ENCODE assay signal across 10 mouse cellular contexts in the genomic region with DNA sequence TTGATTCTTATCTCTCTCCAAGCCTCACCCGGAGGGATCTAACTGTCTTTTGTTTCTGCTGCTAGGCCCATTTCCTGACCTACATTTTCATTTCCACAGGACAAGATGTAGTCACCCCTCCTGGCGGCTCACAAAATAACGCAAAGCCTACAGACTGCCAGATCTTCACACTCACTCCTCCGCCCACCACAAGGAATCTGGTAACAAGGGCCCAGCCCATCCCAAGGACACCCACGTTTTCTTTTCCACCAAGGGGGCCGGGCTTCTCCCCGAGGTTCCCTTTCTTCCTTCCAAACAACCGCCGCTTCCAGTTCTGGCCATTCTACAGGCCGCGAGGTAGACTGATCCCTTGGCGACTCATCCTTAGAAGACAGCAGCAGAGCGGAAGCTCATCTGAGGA. TPM values are rescaled to one million over a fixed set of nuclear protein-coding genes. Genes with fewer than 3 reads are reported as not detected.
DNase-seq lines count a peak whose midpoint lies in the region; ATAC-seq and TF ChIP-seq lines count a peak whose summit lies in the region.
"Had no signal": no experiment of that assay in that cellular context is flagged by ENCODE, and none has a peak within 500 bp of the region (broad histone marks: within the 10 kb centered on the region; RNA-seq: fewer than 3 reads in every experiment).

No protein-coding gene starts in this region.

- no peak overlapping the region for H3K4me3 ChIP-seq in kidney, embryonic 14.5 days (ENCODE audit: low read length)
- H3K4me3 ChIP-seq in hindbrain, postnatal 0 days (ENCODE audit: low read length) = no peak overlapping the region

- ATAC-seq in kidney, embryonic 14.5 days (ENCODE audit: low FRiP score, low TSS enrichment) = no peak
- ATAC-seq in hindbrain, postnatal 0 days = no peak
- ATAC-seq: forebrain, embryonic 14.5 days; inflammation-experienced regulatory T-cells, adult 6 months had no signal

- H3K27me3 ChIP-seq in kidney, embryonic 14.5 days (ENCODE audit: control insufficient read depth, insufficient read depth, low read length) = no peaks in the 10 kb centered on the region
- no peaks in the 10 kb centered on the region for H3K27me3 ChIP-seq in hindbrain, postnatal 0 days (ENCODE audit: insufficient read depth, low read length)

- no peak for TF ChIP-seq CTCF in hindbrain, postnatal 0 days (IDR thresholded peaks at IDR 0.05; ENCODE audit: low read depth)

- H3K27ac ChIP-seq in kidney, embryonic 14.5 days (ENCODE audit: low read depth, low read length) = no peak overlapping the region
- no peak overlapping the region for H3K27ac ChIP-seq in hindbrain, postnatal 0 days
- H3K27ac ChIP-seq: liver, embryonic 14.5 days had no signal

- no peaks in the 10 kb centered on the region for H3K36me3 ChIP-seq in kidney, embryonic 14.5 days (ENCODE audit: control insufficient read depth, insufficient read depth, low read length)
- no peaks in the 10 kb centered on the region for H3K36me3 ChIP-seq in hindbrain, postnatal 0 days (ENCODE audit: insufficient read depth, low read length)

- no peaks in the 10 kb centered on the region for H3K4me1 ChIP-seq in kidney, embryonic 14.5 days (ENCODE audit: control insufficient read depth, insufficient read depth, low read length)
- no peaks in the 10 kb centered on the region for H3K4me1 ChIP-seq in hindbrain, postnatal 0 days (ENCODE audit: insufficient read depth, low read length)

- 65% methylated on average over 13 of the region's 13 CpGs for WGBS in kidney, embryonic 14.5 days
- 63% methylated on average over 13 of the region's 13 CpGs for WGBS in hindbrain, postnatal 0 days

- DNase-seq in kidney, postnatal 14 days = peak; percentile 6
- DNase-seq in WW6 (ENCODE audit: low read depth, low spot score) = peak; percentile 54
- peak; percentile 18 for DNase-seq in heart, postnatal 4 days
- DNase-seq in right cerebral cortex, adult 2 months (ENCODE audit: low spot score in 2 of 2) = peak; percentile 61 to 67
- DNase-seq in spleen, adult 18-20 months = no peak
- DNase-seq in hindbrain, postnatal 0 days (ENCODE audit: low spot score) = no peak

- H3K9ac ChIP-seq in kidney, embryonic 14.5 days (ENCODE audit: low read depth, low read length) = no peak overlapping the region
- H3K9ac ChIP-seq in hindbrain, postnatal 0 days (replicated peaks; ENCODE audit: low read length) = no peak overlapping the region
- H3K9ac ChIP-seq: liver, embryonic 14.5 days had no signal

- peaks cover 4% of the 10 kb centered on the region; the same call in 1 of the 2 replicates for H3K9me3 ChIP-seq in kidney, embryonic 14.5 days (ENCODE audit: control insufficient read depth, low read length)
- 0 out of 2 replicates have a peak, but pooled peaks cover 2% of the 10 kb centered on the region for H3K9me3 ChIP-seq in hindbrain, postnatal 0 days (ENCODE audit: low read length)

- H3K4me2 ChIP-seq in kidney, embryonic 14.5 days (replicated peaks; ENCODE audit: low read depth, low read length) = no peak overlapping the region
- no peak overlapping the region for H3K4me2 ChIP-seq in hindbrain, postnatal 0 days (ENCODE audit: low read depth, low read length)

RNA-seq across cellular contexts. Expression of a gene that starts 7.3 kb away (rescaled TPM):
- not detected in 2 replicates for polyA plus RNA-seq in kidney, embryonic 14.5 days (2014; fragmentation: Nextera tagmentation; extraction: Ambion mirVana)
- not detected for total RNA-seq in heart, postnatal 4 days (2021)
- 1.2 TPM in 1 of 2 replicates, not detected in the other for total RNA-seq in hindbrain, postnatal 0 days (2014; rRNA removed)
- 0.66 and 1.1 TPM in 2 replicates for polyA plus RNA-seq in hindbrain, postnatal 0 days (2015; fragmentation: Nextera tagmentation; extraction: Ambion mirVana)
- polyA plus RNA-seq: forebrain, embryonic 14.5 days; inflammation-experienced regulatory T-cells, adult 6 months; liver, embryonic 14.5 days had no signal

RNA-seq across cellular contexts. Expression of a gene that starts 31.7 kb away (rescaled TPM):
- polyA plus RNA-seq in kidney, embryonic 14.5 days (2014; fragmentation: Nextera tagmentation; extraction: Ambion mirVana) = 49.9 and 56.9 TPM in 2 replicates
- total RNA-seq in heart, postnatal 4 days (2021) = 10 to 100 TPM; 42.7 to 43.8 TPM
- 23.2 and 35.6 TPM in 2 replicates for total RNA-seq in hindbrain, postnatal 0 days (2014; rRNA removed)
- polyA plus RNA-seq in hindbrain, postnatal 0 days (2015; fragmentation: Nextera tagmentation; extraction: Ambion mirVana) = 76.6 and 81.2 TPM in 2 replicates

RNA-seq across cellular contexts. Expression of a gene that starts 49.1 kb away (rescaled TPM):
- 0.79 and 1.3 TPM in 2 replicates for polyA plus RNA-seq in kidney, embryonic 14.5 days (2014; fragmentation: Nextera tagmentation; extraction: Ambion mirVana)
- 1 to 10 TPM; 2.2 to 2.4 TPM for total RNA-seq in heart, postnatal 4 days (2021)
- 16.6 and 17.1 TPM in 2 replicates for total RNA-seq in hindbrain, postnatal 0 days (2014; rRNA removed)
- 29.2 and 29.4 TPM in 2 replicates for polyA plus RNA-seq in hindbrain, postnatal 0 days (2015; fragmentation: Nextera tagmentation; extraction: Ambion mirVana)

Comparison
In these comparisons a context has a peak if more than half of its experiments do, and no peak if none do; other contexts are left out.
1. DNase-seq: peak in kidney, postnatal 14 days (single experiment), WW6 (single experiment), heart, postnatal 4 days (single experiment) and right cerebral cortex, adult 2 months (2 of 2); none in spleen, adult 18-20 months (0 of 2) and hindbrain, postnatal 0 days (single experiment).